ENCODE assay signal across 20 mouse cellular contexts in the genomic region with DNA sequence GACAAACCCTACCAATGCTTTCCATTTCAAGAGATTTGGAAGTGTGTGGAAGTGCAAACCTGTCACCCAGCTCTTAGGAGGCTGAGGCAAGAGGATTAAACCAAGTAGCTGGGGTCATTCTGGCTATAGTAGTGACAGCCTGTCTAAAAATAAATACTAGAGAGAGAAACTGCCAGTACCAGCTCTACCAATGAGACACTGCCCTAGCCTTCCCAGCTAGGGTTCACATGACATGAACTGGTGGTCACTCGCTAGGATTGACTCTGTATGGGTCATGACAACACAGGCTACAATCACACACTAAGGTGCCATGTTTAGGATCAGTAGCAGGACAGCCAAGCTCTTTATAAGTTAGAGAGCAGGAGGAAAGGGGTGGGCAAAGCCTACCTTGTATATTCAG. TPM values are rescaled to one million over a fixed set of nuclear protein-coding genes. Genes with fewer than 3 reads are reported as not detected.
"Had no signal": no experiment of that assay in that cellular context is flagged by ENCODE, and none has a peak within 500 bp of the region (broad histone marks: within the 10 kb centered on the region; RNA-seq: fewer than 3 reads in every experiment).

No protein-coding gene starts in this region.

- H3K9me3 ChIP-seq: limb, embryonic 12.5 days; liver, embryonic 13.5 days; lung, embryonic 15.5 days; megakaryocyte, embryonic 14.5 days; midbrain, embryonic 15.5 days; neural tube, embryonic 12.5 days had no signal

- H3K27ac ChIP-seq: layer of hippocampus, adult 2 months; limb, embryonic 12.5 days; liver, embryonic 13.5 days; lung, embryonic 15.5 days; macrophage; midbrain, embryonic 15.5 days; neural tube, embryonic 12.5 days; stomach, postnatal 0 days had no signal

- H3K27me3 ChIP-seq: limb, embryonic 12.5 days; liver, embryonic 13.5 days; lung, embryonic 15.5 days; megakaryocyte, embryonic 14.5 days; midbrain, embryonic 15.5 days; neural tube, embryonic 12.5 days had no signal

- H3K9ac ChIP-seq: limb, embryonic 12.5 days; liver, embryonic 13.5 days; liver, postnatal 0 days; lung, embryonic 15.5 days; midbrain, embryonic 15.5 days; neural tube, embryonic 12.5 days had no signal

- H3K4me1 ChIP-seq: limb, embryonic 12.5 days; lung, embryonic 15.5 days; midbrain, embryonic 15.5 days; neural tube, embryonic 12.5 days had no signal

- DNase-seq: kidney, postnatal 10 days; kidney, postnatal 4 days; liver; liver, embryonic 13.5 days; liver, postnatal 0 days; lung, postnatal 14 days; right cerebral cortex, adult 18-20 months; right cerebral cortex, postnatal 25 days; thymus, postnatal 4 days had no signal

- H3K4me3 ChIP-seq: layer of hippocampus, adult 2 months; limb, embryonic 12.5 days; liver, embryonic 13.5 days; lung, embryonic 15.5 days; megakaryocyte, embryonic 14.5 days; midbrain, embryonic 15.5 days; neural tube, embryonic 12.5 days had no signal

- H3K4me2 ChIP-seq: limb, embryonic 12.5 days; liver, embryonic 13.5 days; lung, embryonic 15.5 days; midbrain, embryonic 11.5 days; midbrain, embryonic 15.5 days; neural tube, embryonic 12.5 days had no signal

- ATAC-seq: liver, postnatal 0 days; midbrain, embryonic 15.5 days had no signal

RNA-seq across cellular contexts. Expression of a gene that starts 42.5 kb away (rescaled TPM):
- total RNA-seq: monocyte, adult 5-6 weeks had no signal

RNA-seq across cellular contexts. Expression of a gene that starts 53.0 kb away (rescaled TPM):
- total RNA-seq: monocyte, adult 5-6 weeks; neutrophil, adult 5-6 weeks had no signal
- polyA plus RNA-seq: limb, embryonic 12.5 days; lung, embryonic 15.5 days had no signal
